Mouse (Mus musculus): ENCODE measurements around the gene Brsk2. TPM values are rescaled to one million over a fixed set of nuclear protein-coding genes. Genes with fewer than 3 reads are reported as not detected.

Gene Brsk2
- 128 and 141 TPM in 2 replicates for polyA plus RNA-seq (2012; rRNA removed)

DNA sequence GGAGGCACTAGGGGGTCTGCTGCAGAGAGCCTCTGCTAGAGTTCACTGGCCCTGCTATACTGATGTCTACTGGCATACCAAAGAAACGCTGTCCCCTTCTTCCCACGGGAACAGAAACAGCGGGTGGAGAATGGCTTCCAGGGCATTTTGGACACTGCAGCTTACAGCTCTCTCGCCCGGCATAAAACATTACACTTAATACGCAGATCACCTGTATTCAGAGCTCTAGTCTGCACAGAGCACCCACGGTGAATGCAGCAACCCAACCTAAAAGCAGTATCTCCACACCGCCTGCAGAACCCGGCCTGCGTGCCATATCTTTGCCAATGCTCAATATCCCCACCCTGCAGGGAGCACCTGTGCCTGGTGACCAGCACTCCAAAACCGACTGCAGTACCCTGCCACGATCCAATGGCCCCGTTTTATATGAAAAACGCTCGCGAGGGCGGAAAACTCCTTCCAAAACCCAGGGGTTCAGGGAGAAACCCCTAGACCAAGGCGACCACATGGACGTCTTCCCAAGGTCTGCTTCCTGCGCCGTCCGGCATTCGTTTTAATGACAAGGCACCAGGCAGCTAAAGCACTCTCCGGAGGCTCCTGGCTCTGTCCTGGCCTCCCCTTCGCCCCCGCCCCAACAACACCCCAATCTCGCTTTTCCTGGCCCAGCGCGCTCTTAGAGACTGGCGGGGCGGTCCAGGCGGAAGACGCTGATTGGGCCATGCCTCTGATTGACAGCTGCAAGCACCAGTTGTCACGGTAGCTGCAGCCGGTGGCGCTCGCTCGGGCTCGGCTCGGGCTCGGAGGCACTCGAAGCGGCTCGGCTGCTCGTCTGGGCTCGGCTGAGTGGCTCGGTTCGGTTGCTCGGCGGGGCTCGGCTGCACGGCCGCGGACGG is at the start of gene Brsk2:
Gene Brsk2 (plus strand): TSS at position 846 of the 893 bp plus-strand sequence.

DNA sequence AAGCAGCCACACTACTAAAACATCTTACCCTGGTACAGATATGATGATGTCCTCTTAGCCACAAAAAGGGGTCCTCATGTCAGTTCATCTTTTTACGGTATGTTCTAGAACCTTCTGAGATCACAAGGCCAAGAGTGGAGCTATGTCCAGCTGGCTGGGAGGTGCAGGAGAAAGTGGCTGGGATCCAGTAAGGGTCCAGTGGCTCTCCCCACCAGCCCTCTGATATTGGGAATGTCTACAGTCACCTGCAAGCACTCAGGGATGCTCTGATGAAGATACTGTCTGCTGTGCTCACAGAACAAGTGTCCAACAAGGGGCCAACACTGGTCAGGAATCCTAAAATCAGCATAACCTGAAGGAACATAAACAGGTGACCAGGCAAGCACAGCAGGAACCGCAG is 31.1 kb upstream of the Brsk2 start, which contains the start of gene Tollip:
Gene Tollip (minus strand): TSS at position 101 of the 400 bp plus-strand sequence.

Other genes with a start within 250 kb of the Brsk2 start
- gene Muc5ac, start 160.8 kb upstream of the Brsk2 start, polyA plus RNA-seq (2012; rRNA removed): not detected in 2 replicates
- 0.01 TPM in 1 of 2 replicates, not detected in the other for gene Muc5b, start 110.7 kb upstream of the Brsk2 start, polyA plus RNA-seq (2012; rRNA removed)
- 71.5 and 82.1 TPM in 2 replicates for gene Tollip, start 31.2 kb upstream of the Brsk2 start, polyA plus RNA-seq (2012; rRNA removed)
- 39.0 and 41.2 TPM in 2 replicates for gene Mob2, start 111.3 kb downstream of the Brsk2 start, polyA plus RNA-seq (2012; rRNA removed)
- gene Dusp8, start 146.1 kb downstream of the Brsk2 start, polyA plus RNA-seq (2012; rRNA removed): 88.4 and 113 TPM in 2 replicates
- not detected in 2 replicates for gene Gm45618, start 171.0 kb downstream of the Brsk2 start, polyA plus RNA-seq (2012; rRNA removed)
- gene Gm39115, start 186.3 kb downstream of the Brsk2 start, polyA plus RNA-seq (2012; rRNA removed): not detected in 2 replicates
- not detected in 2 replicates for gene Gm45337, start 194.9 kb downstream of the Brsk2 start, polyA plus RNA-seq (2012; rRNA removed)
- gene Gm29735, start 207.4 kb downstream of the Brsk2 start, polyA plus RNA-seq (2012; rRNA removed): not detected in 2 replicates
- gene Gm4553, start 216.0 kb downstream of the Brsk2 start, polyA plus RNA-seq (2012; rRNA removed): not detected in 2 replicates
- not detected in 2 replicates for gene Krtap5-2, start 226.3 kb downstream of the Brsk2 start, polyA plus RNA-seq (2012; rRNA removed)
- not detected in 2 replicates for gene Gm10153, start 240.6 kb downstream of the Brsk2 start, polyA plus RNA-seq (2012; rRNA removed)